Mouse (Mus musculus) lung, adult 2 months (tissue): ENCODE results near the gene Sardh. TPM values are rescaled to one million over a fixed set of nuclear protein-coding genes. Genes with fewer than 3 reads are reported as not detected.

ENCODE experiments used
- DNase-seq: peaks from one replicate; pipeline ENCODE4 v3.0.0; 2022
- H3K4me1 ChIP-seq: fragments of 200-500 bp; 2 replicates; pipeline ENCODE4 v1.6.1; 2011; ENCODE audit warnings: low read length; ENCODE audit not compliant: control insufficient read depth, insufficient read depth
- H3K4me3 ChIP-seq: fragments of 200-500 bp; replicated peaks from 2 replicates; pipeline ENCODE3; 2011; ENCODE audit warnings: low read depth, mild to moderate bottlenecking, control low read depth, low read length; ENCODE audit errors: extremely low read depth
- CTCF ChIP-seq: fragments of 200-500 bp; IDR thresholded peaks from 2 replicates; pipeline ENCODE4 v1.5.1; 2011; ENCODE audit warnings: mild to moderate bottlenecking, low read length, control low read depth; ENCODE audit not compliant: insufficient read depth
- POLR2A ChIP-seq: fragments of 200-500 bp; IDR thresholded peaks from 2 replicates; pipeline ENCODE4 v1.6.1; 2011; ENCODE audit warnings: low read depth, mild to moderate bottlenecking, control low read depth, low read length, borderline replicate concordance; ENCODE audit errors: extremely low read depth
- WGBS: fragments of 180-500 bp; shearing (Covaris S2); methylation state at CpG from one replicate; pipeline ENCODE4 v1.1.7; 2018; 5-methylcytosine and 5-hydroxymethylcytosine counted together
- polyA plus RNA-seq: library from polyadenylated mRNA; depleted of rRNA; stranded (reverse); fragments of >200 nt; gene quantifications from 2 replicates; pipeline ENCODE4 v1.2.3, GENCODE M21; 2012

Gene Sardh
- polyA plus RNA-seq, 1 experiment: 16.7 TPM

DNA sequence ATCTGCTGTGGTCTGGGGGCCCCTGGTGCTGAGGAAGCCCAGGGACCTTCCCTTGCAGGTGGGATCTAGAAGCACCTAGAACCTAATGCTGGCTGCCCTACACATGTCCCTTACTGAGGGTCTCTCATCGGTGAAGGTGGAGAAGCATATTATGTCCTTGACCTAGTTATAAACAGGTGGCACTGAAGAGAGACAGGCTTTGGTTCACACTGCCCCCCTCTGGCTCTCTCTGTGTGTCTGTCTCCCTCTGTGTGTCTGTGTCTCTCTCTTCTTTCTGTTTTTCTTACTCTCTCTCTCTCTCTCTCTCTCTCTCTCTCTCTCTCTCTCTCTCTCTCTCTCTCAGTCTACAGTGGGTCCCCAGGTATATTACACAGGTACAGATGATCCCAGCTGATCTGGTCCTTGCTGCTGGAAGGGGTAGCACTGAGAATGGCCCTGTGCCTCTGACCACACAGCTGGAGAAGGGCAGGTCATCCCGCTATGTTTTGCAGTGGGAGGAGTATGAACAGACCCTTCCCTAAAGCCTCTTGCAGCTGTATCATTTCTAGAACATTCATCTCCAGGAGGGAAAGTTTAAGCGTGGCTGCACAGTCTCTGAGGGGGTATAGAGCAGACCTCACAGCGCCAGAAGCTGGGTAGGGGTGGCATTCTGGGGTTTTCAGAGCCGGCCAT, 19.2 kb downstream of the Sardh start:
- 77% methylated on average over 5 of the region's 5 CpGs for WGBS
- no peaks in the 10 kb centered on the region for H3K4me1 ChIP-seq
- DNase-seq: no peak
- TF ChIP-seq POLR2A (no peak), CTCF (no peak)
- no peak overlapping the region for H3K4me3 ChIP-seq

DNA sequence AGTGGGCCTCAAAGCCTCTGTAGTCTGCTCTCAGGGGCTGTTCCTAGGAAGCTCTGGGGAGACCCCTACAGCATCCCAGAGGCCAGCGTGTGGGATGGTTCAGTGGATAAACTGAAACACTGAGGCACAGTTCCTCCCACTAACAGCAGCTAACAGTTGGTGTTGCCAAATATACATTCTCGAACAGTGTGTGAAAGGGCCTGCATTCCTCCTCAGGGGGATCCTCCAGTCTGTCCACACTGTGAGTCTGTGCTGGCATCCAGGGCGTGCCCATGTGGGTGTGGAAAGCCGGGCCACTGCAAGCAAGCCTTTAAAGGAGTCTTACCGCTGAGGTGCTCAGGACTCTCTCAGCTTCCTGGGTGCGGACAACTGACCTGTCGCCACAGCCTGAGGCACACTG, 21.6 kb downstream of the Sardh start:
- 78% methylated on average over 7 of the region's 7 CpGs for WGBS

DNA sequence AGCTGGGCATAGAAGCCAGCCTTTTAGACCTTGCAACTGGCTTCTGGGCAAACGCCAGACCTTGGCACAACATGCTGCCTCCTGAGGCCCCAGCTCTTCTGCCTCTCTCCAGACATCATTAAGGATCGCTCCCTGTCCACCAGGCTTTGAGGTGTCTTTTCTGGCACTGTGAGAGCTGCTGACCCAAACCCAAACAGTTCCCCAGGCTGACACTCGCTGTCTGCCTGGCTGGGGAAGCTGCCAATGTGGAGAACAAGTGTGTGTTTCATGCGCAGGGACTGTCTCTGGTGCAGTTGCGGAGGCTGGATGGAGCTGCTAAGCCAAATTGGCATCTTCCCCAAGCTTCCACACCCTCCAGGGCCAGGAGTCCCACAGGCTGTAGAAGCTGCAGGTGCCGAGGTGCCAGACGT, 25.1 kb downstream of the Sardh start:
- TF ChIP-seq CTCF: no peak
- TF ChIP-seq POLR2A: no peak
- 75% methylated on average over 7 of the region's 7 CpGs for WGBS
- H3K4me3 ChIP-seq: no peak overlapping the region
- no peak for DNase-seq
- H3K4me1 ChIP-seq: no peaks in the 10 kb centered on the region

More for the DNA sequence above, 21.6 kb downstream of the Sardh start:
- TF ChIP-seq POLR2A: no peak
- no peak for TF ChIP-seq CTCF
- Histone ChIP-seq H3K4me1 (no peaks in the 10 kb centered on the region), H3K4me3 (no peak overlapping the region)
- no peak for DNase-seq

DNA sequence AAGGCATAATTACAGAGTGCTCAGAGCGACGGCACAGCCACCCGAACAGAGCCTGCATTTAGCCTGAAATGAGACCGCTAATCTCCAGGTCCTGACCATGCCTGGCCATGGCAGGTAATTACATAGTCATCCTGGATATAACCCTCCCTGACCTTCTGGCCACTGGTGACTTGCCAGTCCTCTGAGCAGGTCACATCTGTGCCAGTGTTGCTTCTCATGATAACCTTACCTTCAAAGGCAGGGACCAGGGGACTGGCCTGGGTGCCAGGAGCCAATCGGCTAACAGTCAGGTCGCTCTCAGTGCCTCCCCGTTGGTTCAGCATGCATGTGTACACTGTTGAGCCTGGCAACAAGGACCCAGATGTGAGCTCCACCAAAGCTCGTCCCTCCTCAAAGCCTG, 29.6 kb downstream of the Sardh start:
- WGBS: 85% methylated on average over 8 of the region's 8 CpGs
- TF ChIP-seq POLR2A: no peak
- TF ChIP-seq CTCF: no peak
- no peak for DNase-seq
- Histone ChIP-seq H3K4me3 (no peak overlapping the region), H3K4me1 (no peaks in the 10 kb centered on the region)

DNA sequence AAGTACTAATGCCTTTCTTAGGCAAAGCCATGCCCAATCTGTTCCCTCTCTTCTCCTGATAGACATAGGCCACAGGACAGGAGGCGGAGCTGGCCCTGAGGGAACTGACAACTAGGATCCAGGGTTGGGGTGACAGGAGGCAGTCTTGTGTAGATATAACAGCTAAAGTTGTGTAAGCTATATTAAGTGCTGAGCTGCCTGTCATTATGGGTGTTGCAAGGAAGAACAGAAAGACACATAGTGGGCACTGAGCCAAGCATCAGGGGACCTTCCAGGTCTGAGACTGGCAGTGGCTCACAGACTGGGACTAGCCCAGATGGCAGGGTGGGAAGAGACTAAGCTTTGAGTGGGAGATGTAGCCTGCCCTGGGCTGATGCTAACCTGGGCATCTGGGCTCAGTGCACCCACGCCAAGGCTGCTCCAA, 30.0 kb downstream of the Sardh start:
- Histone ChIP-seq H3K4me1 (no peaks in the 10 kb centered on the region), H3K4me3 (no peak overlapping the region)
- TF ChIP-seq CTCF (no peak), POLR2A (no peak)
- no peak for DNase-seq
- WGBS: 74% methylated on average over 2 of the region's 2 CpGs

DNA sequence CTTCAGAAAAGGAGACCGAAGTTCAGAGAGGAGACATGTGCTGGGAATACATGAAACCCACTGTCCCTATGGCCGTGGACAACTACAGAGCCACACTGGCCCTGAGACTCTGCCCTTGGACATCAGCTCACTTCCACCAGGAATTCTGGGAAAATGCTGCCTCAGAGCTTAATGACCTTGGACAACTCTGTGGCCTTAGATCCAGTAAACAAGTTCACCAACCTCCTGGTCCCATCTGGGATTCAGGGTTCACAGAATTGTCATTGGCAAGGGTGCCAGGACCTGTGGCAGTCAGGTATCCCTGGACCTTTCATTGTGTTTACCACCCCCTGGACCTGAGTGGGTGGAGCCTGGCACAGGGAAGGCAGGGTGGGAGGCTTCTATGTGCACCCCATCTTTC, 32.6 kb downstream of the Sardh start:
- TF ChIP-seq CTCF (no peak), POLR2A (no peak)
- no peak for DNase-seq
- WGBS: 81% methylated on average over 2 of the region's 2 CpGs
- Histone ChIP-seq H3K4me3 (no peak overlapping the region), H3K4me1 (no peaks in the 10 kb centered on the region)

DNA sequence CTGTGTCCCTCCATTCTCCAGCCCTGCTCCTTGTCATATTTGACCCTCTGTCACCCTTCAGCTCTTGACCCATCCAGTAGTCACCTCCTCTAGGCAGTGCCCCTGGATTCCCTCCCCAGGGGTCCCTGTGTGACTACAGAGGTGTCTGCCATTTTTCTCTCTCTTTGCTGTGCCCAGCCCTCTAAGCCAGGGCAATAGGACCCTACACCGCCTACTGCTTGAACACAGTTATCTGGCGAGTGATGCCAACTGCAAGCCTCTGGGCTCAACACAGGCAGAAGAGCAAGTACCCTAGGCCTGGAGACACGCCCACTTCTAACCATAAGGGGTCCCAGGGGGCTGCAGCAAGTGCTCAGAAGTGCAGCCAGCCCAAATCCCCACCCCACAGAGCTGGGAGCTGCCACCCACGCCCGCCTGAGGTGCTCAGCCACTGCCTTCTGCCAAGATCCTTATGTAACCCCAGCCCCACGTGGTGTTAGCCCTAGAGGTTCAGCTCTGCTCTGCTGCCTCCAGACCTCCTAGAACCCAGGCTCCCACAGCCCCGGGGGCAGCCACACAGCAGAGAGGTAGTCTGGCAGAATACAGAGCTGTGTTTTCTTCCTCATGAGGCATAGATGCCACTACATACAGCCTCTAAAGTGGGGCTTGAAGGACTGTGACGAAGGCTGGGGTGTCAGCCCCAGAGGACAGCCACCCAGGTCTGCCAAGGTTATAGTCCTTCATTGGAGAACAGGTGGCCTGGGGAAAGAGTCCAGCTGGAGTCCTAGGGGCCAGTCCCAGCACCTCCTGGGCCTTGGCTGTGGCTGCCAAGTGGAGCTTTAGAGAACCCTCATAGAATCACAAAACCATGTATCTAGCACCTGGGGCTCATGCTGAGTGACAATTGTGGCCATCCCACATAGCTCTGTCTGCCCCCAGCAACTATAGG, 35.9 kb downstream of the Sardh start:
- no peak overlapping the region for H3K4me3 ChIP-seq
- 67% methylated on average over 8 of the region's 8 CpGs for WGBS
- TF ChIP-seq POLR2A (no peak), CTCF (no peak)
- DNase-seq: no peak
- H3K4me1 ChIP-seq: peaks cover under 1% of the 10 kb centered on the region; the same call in 1 of the 2 replicates

DNA sequence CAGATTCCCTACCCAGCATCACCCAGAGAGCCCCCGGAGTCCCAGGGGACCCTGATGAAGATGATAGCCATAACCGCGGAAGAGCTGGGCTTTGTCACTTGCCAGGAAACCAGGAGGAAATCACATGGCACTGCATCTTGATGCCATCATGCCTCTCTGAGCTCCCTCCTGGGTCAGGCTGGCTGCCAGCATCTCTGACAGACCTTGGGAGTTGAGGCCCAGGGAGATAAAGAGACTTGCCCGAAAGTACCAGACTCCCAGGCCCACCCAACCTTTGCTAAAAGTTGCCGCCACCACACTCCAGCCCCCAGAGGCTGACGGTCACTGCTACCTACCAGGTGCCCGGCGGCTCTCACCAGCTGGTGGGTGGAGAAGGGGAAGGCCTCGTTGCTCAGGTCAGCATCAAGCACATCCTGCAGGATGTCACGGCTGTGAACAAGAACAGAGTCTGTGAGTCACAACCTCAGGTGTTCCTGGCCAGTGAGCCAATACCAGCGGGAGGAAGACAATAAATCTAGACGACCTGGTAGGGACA, 37.4 kb downstream of the Sardh start:
- no peak overlapping the region for H3K4me3 ChIP-seq
- peaks cover 6% of the 10 kb centered on the region for H3K4me1 ChIP-seq
- 72% methylated on average over 12 of the region's 12 CpGs for WGBS
- TF ChIP-seq POLR2A: no peak
- no peak for TF ChIP-seq CTCF
- no peak for DNase-seq

DNA sequence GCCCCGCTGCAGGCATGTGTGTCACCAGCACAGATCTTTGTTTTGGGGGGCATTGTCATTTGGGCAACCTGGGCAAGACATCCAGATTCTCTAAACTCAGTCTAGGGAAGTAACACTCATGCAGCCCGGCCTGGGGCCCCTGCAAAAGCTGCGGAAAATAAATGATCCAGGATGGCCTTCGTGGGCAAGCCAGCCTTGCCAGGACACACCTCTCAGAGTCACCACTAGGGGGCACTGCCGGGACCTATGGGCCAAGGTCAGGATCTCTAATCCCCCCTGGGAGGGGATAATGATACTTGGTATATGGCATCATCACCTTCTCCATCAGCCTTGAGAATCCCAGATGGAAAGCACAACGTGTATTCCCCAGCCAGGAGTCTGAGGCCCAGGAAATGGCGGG, 37.9 kb downstream of the Sardh start:
- no peak overlapping the region for H3K4me3 ChIP-seq
- 52% methylated on average over 7 of the region's 7 CpGs for WGBS
- DNase-seq: peak; percentile 43
- H3K4me1 ChIP-seq: peaks cover 6% of the 10 kb centered on the region
- TF ChIP-seq CTCF: peak; percentile 66
- TF ChIP-seq POLR2A: no peak
